Mouse (Mus musculus): ENCODE measurements around the gene Rac1. TPM values are rescaled to one million over a fixed set of nuclear protein-coding genes. Genes with fewer than 3 reads are reported as not detected.

Gene Rac1
- polyA plus RNA-seq, 2 experiments = 115 to 146 TPM

DNA sequence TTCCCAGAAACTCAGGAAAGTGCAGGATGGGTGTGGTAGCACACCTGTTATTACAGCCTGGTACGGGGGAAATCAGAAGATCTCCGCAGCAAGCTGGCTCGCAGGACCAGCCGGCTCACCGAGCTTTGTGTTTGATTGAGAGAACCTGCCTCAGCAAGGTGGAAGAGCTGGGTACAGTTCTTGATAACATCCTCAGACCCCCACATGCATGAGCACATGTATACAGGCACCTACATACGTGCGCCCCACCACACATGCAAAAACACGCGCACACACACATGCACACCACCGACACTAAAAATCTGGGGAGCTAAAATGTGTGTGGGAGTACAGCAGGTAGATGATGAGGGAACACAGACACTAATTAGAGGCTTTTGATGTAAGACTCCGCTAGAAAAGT, 64.2 kb downstream of the Rac1 start:
- Histone ChIP-seq H3K4me2 (ENCODE audit: low read depth) (peak overlapping the region; percentile 76), H3K4me3 (ENCODE audit: insufficient read depth in 1 of 2, low read depth in 2 of 2, low read length in 2 of 2) (peak overlapping the region; percentile 80 to 86), H3K36me3 (replicated peaks; ENCODE audit: control insufficient read depth, insufficient read depth, low read depth) (peaks cover 5% of the 10 kb centered on the region), H3K9ac (replicated peaks) (peak overlapping the region; percentile 78), H3K27me3 (ENCODE audit: control insufficient read depth, insufficient read depth, low read length) (no peaks in the 10 kb centered on the region; the same call in 1 of the 2 replicates), H3K9me3 (ENCODE audit: control insufficient read depth, low read length) (no peaks in the 10 kb centered on the region), H3K27ac (no peak overlapping the region), H3K4me1 (replicated peaks; ENCODE audit: control insufficient read depth in 2 of 2, insufficient read depth in 2 of 2, low read length in 1 of 2) (peaks cover 6 to 12% of the 10 kb centered on the region in 2 experiments; a peak in 3 of 4 replicates)
- WGBS (ENCODE audit: insufficient replicate concordance) = 80% methylated on average over 11 of the region's 11 CpGs
- DNase-seq (ENCODE audit: low read depth in 3 of 3, low spot score in 3 of 3) (no peak), ATAC-seq (ENCODE audit: insufficient read depth) (no peak)
- no peak for TF ChIP-seq CTCF (IDR thresholded peaks at IDR 0.05; ENCODE audit: low read depth)
- no peak for TF ChIP-seq EP300 (IDR thresholded peaks at IDR 0.05; ENCODE audit: low read depth)

Other genes with a start within 250 kb of the Rac1 start
- gene Zfp853, start 234.4 kb downstream of the Rac1 start, polyA plus RNA-seq (2012; rRNA removed) = 0.10 and 0.11 TPM in 2 replicates
- not detected in 2 replicates for gene Zfp853, start 234.4 kb downstream of the Rac1 start, polyA plus RNA-seq (2014; fragmentation: Nextera tagmentation; extraction: Ambion mirVana)
- 12.7 and 14.1 TPM in 2 replicates for gene E130309D02Rik, start 212.7 kb downstream of the Rac1 start, polyA plus RNA-seq (2012; rRNA removed)
- gene E130309D02Rik, start 212.7 kb downstream of the Rac1 start, polyA plus RNA-seq (2014; fragmentation: Nextera tagmentation; extraction: Ambion mirVana) = 13.7 and 17.2 TPM in 2 replicates
- 16.4 and 19.3 TPM in 2 replicates for gene Zdhhc4, start 198.8 kb downstream of the Rac1 start, polyA plus RNA-seq (2012; rRNA removed)
- gene Zdhhc4, start 198.8 kb downstream of the Rac1 start, polyA plus RNA-seq (2014; fragmentation: Nextera tagmentation; extraction: Ambion mirVana) = 24.5 and 25.9 TPM in 2 replicates
- gene Grid2ip, start 170.7 kb downstream of the Rac1 start, polyA plus RNA-seq (2012; rRNA removed) = 0.01 and 0.05 TPM in 2 replicates
- not detected in 2 replicates for gene Grid2ip, start 170.7 kb downstream of the Rac1 start, polyA plus RNA-seq (2014; fragmentation: Nextera tagmentation; extraction: Ambion mirVana)
- 35.3 and 39.9 TPM in 2 replicates for gene Kdelr2, start 124.2 kb downstream of the Rac1 start, polyA plus RNA-seq (2012; rRNA removed)
- gene Kdelr2, start 124.2 kb downstream of the Rac1 start, polyA plus RNA-seq (2014; fragmentation: Nextera tagmentation; extraction: Ambion mirVana) = 134 and 135 TPM in 2 replicates
- 4.9 TPM in 2 replicates for gene Daglb, start 63.5 kb downstream of the Rac1 start, polyA plus RNA-seq (2012; rRNA removed)
- 4.5 and 5.4 TPM in 2 replicates for gene Daglb, start 63.5 kb downstream of the Rac1 start, polyA plus RNA-seq (2014; fragmentation: Nextera tagmentation; extraction: Ambion mirVana)
- 20.7 and 24.1 TPM in 2 replicates for gene Cyth3, start 94.4 kb upstream of the Rac1 start, polyA plus RNA-seq (2012; rRNA removed)
- 28.1 and 33.5 TPM in 2 replicates for gene Cyth3, start 94.4 kb upstream of the Rac1 start, polyA plus RNA-seq (2014; fragmentation: Nextera tagmentation; extraction: Ambion mirVana)
- gene Usp42, start 204.2 kb upstream of the Rac1 start, polyA plus RNA-seq (2012; rRNA removed) = 1.4 and 1.7 TPM in 2 replicates
- gene Usp42, start 204.2 kb upstream of the Rac1 start, polyA plus RNA-seq (2014; fragmentation: Nextera tagmentation; extraction: Ambion mirVana) = 2.5 and 4.1 TPM in 2 replicates